Mouse (Mus musculus) right cerebral cortex, postnatal 36 days (tissue): ENCODE results near the gene Edem2.
A peak's percentile ranks its signal among the peaks of the same experiment; 100 is the strongest.

ENCODE experiments used
- DNase-seq, 2 experiments: peaks; one replicate each; pipeline ENCODE4 v3.0.0; 2022; ENCODE audit warnings: low spot score in 2 of 2, mixed read lengths in 1 of 2

The Edem2 gene

DNA sequence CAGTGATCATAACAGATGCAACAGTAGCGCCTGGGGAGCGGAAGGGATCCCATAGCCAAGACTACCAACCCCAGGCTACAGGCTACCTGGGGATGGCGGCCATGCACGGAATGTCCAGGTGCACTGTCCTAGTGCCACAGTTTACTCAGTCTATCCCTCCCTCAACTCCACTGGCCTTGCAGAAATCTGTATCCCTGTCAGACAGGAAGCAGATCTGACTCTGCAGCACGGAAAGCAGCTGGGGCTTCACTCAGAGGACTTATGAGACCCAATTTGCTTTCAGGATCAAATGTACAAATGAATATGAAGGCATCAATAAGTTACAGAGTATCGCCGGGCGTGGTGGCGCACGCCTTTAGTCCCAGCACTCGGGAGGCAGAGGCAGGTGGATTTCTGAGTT is 41.5 kb downstream of the Edem2 start:
- no peak for DNase-seq

DNA sequence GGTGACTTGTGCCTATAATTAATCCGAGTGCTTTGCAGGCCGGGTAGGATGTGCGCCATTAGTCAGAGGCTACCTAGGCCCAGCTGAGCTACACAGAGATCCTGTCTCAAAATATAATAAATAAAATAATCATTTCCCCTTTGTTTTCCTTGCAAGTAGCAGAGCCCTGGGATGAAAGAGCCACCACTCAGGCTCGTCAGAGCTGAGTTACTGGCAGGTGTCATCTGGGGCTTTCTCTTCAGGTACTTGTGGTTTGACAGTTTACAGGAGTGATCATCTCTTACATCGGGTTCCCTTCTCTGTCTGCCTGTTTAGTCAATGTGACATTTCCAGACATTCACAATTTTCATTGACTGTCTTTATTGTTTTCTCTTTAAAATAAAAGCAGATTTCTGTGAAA is 42.7 kb downstream of the Edem2 start:
- no peak for DNase-seq

DNA sequence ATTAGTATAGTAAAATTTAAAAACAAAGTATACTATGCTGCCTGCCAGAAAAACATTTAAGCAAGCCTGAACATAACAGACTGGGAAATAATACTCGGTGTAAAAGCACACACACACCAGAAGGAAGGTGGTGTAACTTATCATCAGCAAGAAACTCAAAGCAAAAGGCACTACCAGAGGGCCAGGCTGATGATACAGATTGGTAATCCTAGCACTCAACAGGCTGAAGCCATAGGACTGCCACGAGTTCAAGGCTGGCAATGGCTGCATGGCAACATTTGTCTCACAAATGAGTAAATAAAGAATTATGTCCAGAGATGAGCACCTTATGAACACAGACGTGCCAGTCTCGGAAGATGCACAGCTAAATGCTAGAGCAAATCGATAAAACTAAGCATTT is 45.5 kb downstream of the Edem2 start:
- DNase-seq, result no peak

DNA sequence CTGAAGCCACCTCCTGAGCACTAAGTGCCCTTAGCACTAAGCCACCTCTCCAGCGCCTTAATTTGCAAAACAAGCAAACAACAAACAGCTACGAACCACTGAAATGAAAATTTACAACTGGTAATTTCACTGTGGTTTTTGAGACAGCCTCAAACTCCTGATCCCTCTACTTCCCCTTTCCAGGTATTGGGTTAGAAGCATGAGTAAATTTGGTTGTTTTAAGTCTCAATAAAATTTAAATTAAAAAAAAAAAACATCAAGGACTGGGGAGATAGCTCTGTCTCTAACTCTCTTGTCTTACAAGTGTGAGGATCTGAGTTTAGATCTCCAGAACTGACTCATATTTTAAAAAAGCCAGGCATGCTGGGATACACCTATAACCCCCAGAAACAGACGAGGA is 46.1 kb downstream of the Edem2 start:
- no peak for DNase-seq

DNA sequence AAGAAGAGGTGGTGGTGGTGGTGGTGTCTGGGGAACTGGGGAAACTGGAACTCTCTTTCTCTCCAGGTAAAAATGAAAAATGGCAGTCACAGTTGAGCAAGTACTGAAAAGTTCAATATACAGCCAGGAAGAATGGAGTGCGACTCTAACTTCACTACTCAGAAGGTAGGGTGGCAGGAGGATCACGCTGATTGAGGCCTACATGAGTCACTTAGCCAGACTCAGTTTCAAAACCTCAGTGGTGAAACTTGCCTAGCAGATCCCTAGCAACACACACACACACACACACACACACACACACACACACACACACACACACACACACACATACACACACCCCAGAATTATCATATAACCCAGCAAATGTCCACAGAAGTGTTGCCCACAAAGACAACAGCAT is 47.4 kb downstream of the Edem2 start:
- no peak for DNase-seq

- no peak for DNase-seq
Observed at GRCm38 (mm10) chr2:155681194-155681593, 48.1 kb downstream of the Edem2 start.

GRCm38 (mm10) chr2:155680591-155680990 is 48.7 kb downstream of the Edem2 start:
- no peak for DNase-seq

DNA sequence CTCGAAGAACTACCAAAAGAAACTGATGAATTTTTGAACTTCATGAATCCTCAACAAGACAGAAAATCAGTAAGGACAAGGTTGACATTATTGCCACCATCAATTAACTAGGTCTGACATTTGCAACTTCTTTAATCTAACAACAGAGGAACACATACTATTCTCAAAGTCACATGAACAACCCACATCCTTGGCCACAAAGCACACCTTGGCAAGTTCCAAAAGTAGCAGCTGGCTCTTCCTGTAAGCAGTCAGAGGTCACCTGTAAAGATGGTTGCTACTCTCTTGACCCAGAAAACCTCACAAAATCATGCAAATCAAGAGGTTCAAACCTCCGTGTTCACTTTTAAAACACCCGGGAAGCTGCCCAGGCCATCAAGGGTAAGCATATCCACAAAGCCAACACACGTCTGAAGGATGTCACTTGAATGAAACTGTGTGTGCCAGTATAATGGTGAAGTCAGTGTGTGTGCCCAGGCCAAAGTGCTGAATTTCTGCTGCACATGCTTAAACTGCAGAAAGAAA is 49.6 kb downstream of the Edem2 start:
- DNase-seq, result no peak

DNA sequence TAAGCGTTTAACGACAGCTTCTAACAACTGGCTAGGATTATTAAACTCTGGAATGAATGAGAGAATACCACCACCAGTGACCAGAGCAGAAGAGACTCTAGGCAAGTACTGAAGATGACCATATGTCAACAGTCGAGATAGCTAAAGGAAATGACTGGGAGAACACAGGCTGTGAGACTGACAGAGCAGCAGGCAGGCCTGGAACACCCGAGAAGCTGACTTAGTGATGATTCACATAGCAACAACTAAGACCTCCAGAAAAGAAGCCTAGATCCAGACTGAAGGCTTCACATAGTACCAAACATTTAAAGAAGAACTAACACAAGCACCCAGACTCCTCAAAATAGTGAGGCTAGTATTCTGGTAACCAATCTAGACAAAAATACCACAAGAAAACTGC is 54.2 kb downstream of the Edem2 start:
- no peak for DNase-seq

DNA sequence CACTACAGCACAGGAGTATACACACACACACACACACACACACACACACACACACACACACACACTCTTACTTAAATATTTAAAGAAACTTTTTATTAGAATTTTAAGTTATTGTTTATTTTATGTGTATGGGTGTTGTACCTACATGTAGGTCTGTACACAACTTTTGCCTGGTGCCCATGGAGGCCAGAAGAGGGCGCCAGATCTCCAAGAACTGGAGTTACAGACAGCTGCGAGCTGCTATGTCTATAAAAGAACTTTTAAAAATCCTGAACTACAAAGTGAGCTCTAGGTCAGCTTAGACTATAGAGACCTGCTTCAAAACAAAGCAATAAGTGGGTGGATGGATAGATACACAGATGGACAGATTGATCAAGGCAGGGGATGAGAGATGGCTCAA is 55.7 kb downstream of the Edem2 start:
- no peak for DNase-seq

- DNase-seq, result no peak
Observed at GRCm38 (mm10) chr2:155671236-155671635, 58.0 kb downstream of the Edem2 start.

DNA sequence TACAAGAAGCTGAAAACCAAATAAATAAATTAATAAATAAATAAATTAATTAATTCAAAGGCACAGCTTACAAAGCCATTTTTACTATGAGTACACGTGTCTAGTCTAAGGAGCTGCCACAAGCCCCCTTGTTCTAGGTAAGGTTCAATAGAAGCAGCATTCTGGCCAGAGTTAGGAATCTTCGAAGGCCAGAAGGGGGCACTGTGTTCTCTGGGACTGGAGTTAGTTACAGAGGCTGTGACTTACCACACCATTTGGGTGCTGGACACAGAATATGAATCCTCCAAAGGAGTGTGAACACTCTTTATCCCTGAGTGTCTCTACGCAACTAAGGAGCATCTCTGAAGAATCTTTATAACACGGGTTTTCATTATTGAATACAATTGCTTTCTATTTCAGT is 60.8 kb downstream of the Edem2 start:
- DNase-seq, result no peak

- no peak for DNase-seq
Observed at GRCm38 (mm10) chr2:155667881-155668280, 61.4 kb downstream of the Edem2 start.

- no peak for DNase-seq
Observed at GRCm38 (mm10) chr2:155663910-155664460, 65.3 kb downstream of the Edem2 start.

GRCm38 (mm10) chr2:155663097-155663496 is 66.2 kb downstream of the Edem2 start:
- DNase-seq, result peak in 1 of 2 experiments; percentile 39

- DNase-seq, result no peak
Observed at GRCm38 (mm10) chr2:155662390-155662789, 66.9 kb downstream of the Edem2 start.

GRCm38 (mm10) chr2:155655759-155656372 is 73.4 kb downstream of the Edem2 start:
- no peak for DNase-seq

- DNase-seq, result no peak
Observed at GRCm38 (mm10) chr2:155652618-155653017, 76.7 kb downstream of the Edem2 start.
